Mouse (Mus musculus) MEL (cell line): ENCODE results near the gene Col23a1. TPM values are rescaled to one million over a fixed set of nuclear protein-coding genes. Genes with fewer than 3 reads are reported as not detected.

Source experiments
- DNase-seq: peaks from one replicate; pipeline ENCODE4 v3.0.0; 2011; ENCODE audit warnings: low read depth, low spot score
- H3K27ac ChIP-seq: 2 replicates; pipeline ENCODE4 v1.5.1; 2012; ENCODE audit warnings: low read depth, mild to moderate bottlenecking, control low read depth, low read length, moderate library complexity; ENCODE audit not compliant: control insufficient read depth
- H3K27me3 ChIP-seq, 2 experiments: fragments of 150-350 bp in 1 of 2; sonication (generic) in 1 of 2; 2 replicates each; pipeline ENCODE4 v1.6.1; 2012; ENCODE audit warnings: low read length in 2 of 2, mild to moderate bottlenecking in 2 of 2, improper control_type of control experiment in 1 of 2, moderate library complexity in 1 of 2; ENCODE audit not compliant: insufficient read depth in 2 of 2, control insufficient read depth in 1 of 2
- H3K36me3 ChIP-seq, 2 experiments: 2 replicates each; pipeline ENCODE4 v1.6.1; 2012 to 2014; ENCODE audit warnings: low read length in 2 of 2, improper control_type of control experiment in 1 of 2, inconsistent platforms in 1 of 2, mild to moderate bottlenecking in 1 of 2; ENCODE audit not compliant: insufficient read depth in 2 of 2, control insufficient read depth in 1 of 2
- H3K4me1 ChIP-seq, 2 experiments: fragments of 150-350 bp in 1 of 2; sonication (generic) in 1 of 2; 2 replicates each; pipeline ENCODE4 v1.6.1; 2012; ENCODE audit warnings: low read length in 2 of 2, improper control_type of control experiment in 1 of 2, mild to moderate bottlenecking in 1 of 2; ENCODE audit not compliant: insufficient read depth in 2 of 2, control insufficient read depth in 1 of 2
- H3K4me3 ChIP-seq, 2 experiments: fragments of 150-350 bp in 1 of 2; sonication (generic) in 1 of 2; 2 replicates each; pipeline ENCODE4 v1.5.1; 2012; ENCODE audit warnings: low read depth in 2 of 2, low read length in 2 of 2, mild to moderate bottlenecking in 2 of 2, moderate library complexity in 2 of 2, control low read depth in 1 of 2, improper control_type of control experiment in 1 of 2; ENCODE audit not compliant: control insufficient read depth in 1 of 2, insufficient read depth in 1 of 2
- H3K79me2 ChIP-seq: 2 replicates; pipeline ENCODE4 v1.6.1; 2012; ENCODE audit warnings: mild to moderate bottlenecking, low read length, moderate library complexity; ENCODE audit not compliant: control insufficient read depth, poor library complexity, insufficient read depth
- H3K9ac ChIP-seq: 2 replicates; pipeline ENCODE4 v1.6.1; 2012; ENCODE audit warnings: low read depth, mild to moderate bottlenecking, control low read depth, low read length, moderate library complexity; ENCODE audit not compliant: control insufficient read depth, poor library complexity, severe bottlenecking
- H3K9me3 ChIP-seq: fragments of 150-350 bp; sonication (generic); replicated peaks from 2 replicates; pipeline ENCODE4 v1.6.1; 2012; ENCODE audit warnings: mild to moderate bottlenecking, low read length, improper control_type of control experiment, moderate library complexity; ENCODE audit not compliant: insufficient read depth
- BHLHE40 ChIP-seq: IDR thresholded peaks from 2 replicates; pipeline ENCODE4 v1.6.1; 2012; ENCODE audit warnings: low read depth, mild to moderate bottlenecking, inconsistent platforms, low read length, improper control_type of control experiment, borderline replicate concordance
- CHD2 ChIP-seq: IDR thresholded peaks from 2 replicates; pipeline ENCODE4 v1.6.1; 2011; ENCODE audit warnings: low read length, improper control_type of control experiment
- CTCF ChIP-seq, 3 experiments: IDR thresholded peaks in 2 of 3; conservative IDR thresholded peaks in 1 of 3; 2 replicates each; pipeline ENCODE4 v1.5.1; 2011 to 2012; ENCODE audit warnings: low read length in 3 of 3, low read depth in 2 of 3, mild to moderate bottlenecking in 2 of 3, improper control_type of control experiment in 1 of 3, inconsistent platforms in 1 of 3, mixed read lengths in 1 of 3, moderate library complexity in 1 of 3; ENCODE audit not compliant: control insufficient read depth in 1 of 3, insufficient read depth in 1 of 3, poor library complexity in 1 of 3, severe bottlenecking in 1 of 3
- ELF1 ChIP-seq: IDR thresholded peaks from 2 replicates; pipeline ENCODE4 v1.6.1; 2014; ENCODE audit warnings: low read depth, mild to moderate bottlenecking, inconsistent platforms, low read length, improper control_type of control experiment, moderate library complexity
- EP300 ChIP-seq, 2 experiments: IDR thresholded peaks; 2 replicates each; pipeline ENCODE4 v1.6.1; 2011; ENCODE audit warnings: improper control_type of control experiment in 2 of 2, low read length in 2 of 2, low read depth in 1 of 2, mild to moderate bottlenecking in 1 of 2
- ETS1 ChIP-seq: IDR thresholded peaks from 2 replicates; pipeline ENCODE4 v1.6.1; 2012; ENCODE audit warnings: low read depth, mild to moderate bottlenecking, inconsistent platforms, low read length, improper control_type of control experiment, moderate library complexity
- GATA1 ChIP-seq: IDR thresholded peaks from 2 replicates; pipeline ENCODE4 v1.6.1; 2011; ENCODE audit warnings: low read depth, low read length, improper control_type of control experiment
- KAT2A ChIP-seq: conservative IDR thresholded peaks from 2 replicates; pipeline ENCODE4 v1.6.1; 2012; ENCODE audit warnings: low read depth, low read length, improper control_type of control experiment, inconsistent platforms
- MAFK ChIP-seq: IDR thresholded peaks from 2 replicates; pipeline ENCODE4 v1.6.1; 2011; ENCODE audit warnings: low read depth, mild to moderate bottlenecking, low read length, improper control_type of control experiment, borderline replicate concordance
- MAX ChIP-seq: IDR thresholded peaks from 2 replicates; pipeline ENCODE4 v1.6.1; 2011; ENCODE audit warnings: low read length, improper control_type of control experiment
- MYB ChIP-seq: IDR thresholded peaks from 2 replicates; pipeline ENCODE4 v1.6.1; 2011; ENCODE audit warnings: mild to moderate bottlenecking, low read depth, low read length, improper control_type of control experiment
- NELFE ChIP-seq: IDR thresholded peaks from 2 replicates; pipeline ENCODE4 v1.6.1; 2011; ENCODE audit warnings: low read depth, low read length, improper control_type of control experiment
- NRF1 ChIP-seq: IDR thresholded peaks from 2 replicates; pipeline ENCODE4 v1.6.1; 2014; ENCODE audit warnings: low read depth, mild to moderate bottlenecking, inconsistent platforms, low read length, improper control_type of control experiment, moderate library complexity; ENCODE audit not compliant: poor library complexity, insufficient read depth, severe bottlenecking
- POLR2A ChIP-seq, 2 experiments: IDR thresholded peaks; 2 replicates each; pipeline ENCODE4 v1.6.1; 2011 to 2012; ENCODE audit warnings: low read length in 2 of 2, mild to moderate bottlenecking in 2 of 2, control low read depth in 1 of 2, improper control_type of control experiment in 1 of 2, low read depth in 1 of 2, moderate library complexity in 1 of 2; ENCODE audit not compliant: control insufficient read depth in 1 of 2, insufficient read depth in 1 of 2, poor library complexity in 1 of 2
- POLR2AphosphoS2 ChIP-seq: IDR thresholded peaks from 2 replicates; pipeline ENCODE4 v1.6.1; 2011; ENCODE audit warnings: low read length, improper control_type of control experiment
- RAD21 ChIP-seq: IDR thresholded peaks from 2 replicates; pipeline ENCODE4 v1.6.1; 2011; ENCODE audit warnings: mild to moderate bottlenecking, low read depth, low read length, improper control_type of control experiment
- RCOR1 ChIP-seq: IDR thresholded peaks from 2 replicates; pipeline ENCODE4 v1.6.1; 2012; ENCODE audit warnings: low read depth, mild to moderate bottlenecking, inconsistent platforms, low read length, improper control_type of control experiment
- SIN3A ChIP-seq: IDR thresholded peaks from 2 replicates; pipeline ENCODE4 v1.6.1; 2012; ENCODE audit warnings: low read length, improper control_type of control experiment, inconsistent platforms
- TAL1 ChIP-seq: IDR thresholded peaks from 2 replicates; pipeline ENCODE4 v1.6.1; 2012; ENCODE audit warnings: mild to moderate bottlenecking, inconsistent platforms, low read length, moderate library complexity, mixed read lengths
- TBP ChIP-seq: IDR thresholded peaks from 2 replicates; pipeline ENCODE4 v1.8.0; 2011; ENCODE audit warnings: low read depth, low read length, improper control_type of control experiment
- TCF12 ChIP-seq: IDR thresholded peaks from 2 replicates; pipeline ENCODE4 v1.6.1; 2014; ENCODE audit warnings: low read depth, mild to moderate bottlenecking, inconsistent platforms, low read length, improper control_type of control experiment, moderate library complexity
- UBTF ChIP-seq: IDR thresholded peaks from 2 replicates; pipeline ENCODE4 v1.6.1; 2012; ENCODE audit warnings: low read depth, mild to moderate bottlenecking, inconsistent platforms, low read length, improper control_type of control experiment, moderate library complexity, borderline replicate concordance; ENCODE audit not compliant: insufficient read depth
- USF1 ChIP-seq: IDR thresholded peaks from 2 replicates; pipeline ENCODE4 v1.6.1; 2014; ENCODE audit warnings: low read depth, mild to moderate bottlenecking, inconsistent platforms, low read length, improper control_type of control experiment, moderate library complexity
- USF2 ChIP-seq, 2 experiments: IDR thresholded peaks; 2 replicates each; pipeline ENCODE4 v1.6.1; 2011 to 2012; ENCODE audit warnings: improper control_type of control experiment in 2 of 2, low read length in 2 of 2, borderline replicate concordance in 1 of 2, inconsistent platforms in 1 of 2, low read depth in 1 of 2, mild to moderate bottlenecking in 1 of 2; ENCODE audit not compliant: insufficient read depth in 1 of 2
- ZC3H11A ChIP-seq: IDR thresholded peaks from 2 replicates; pipeline ENCODE4 v1.6.1; 2012; ENCODE audit warnings: low read depth, mild to moderate bottlenecking, inconsistent platforms, low read length, improper control_type of control experiment
- ZKSCAN1 ChIP-seq: IDR thresholded peaks from 2 replicates; pipeline ENCODE4 v1.6.1; 2012; ENCODE audit warnings: low read depth, mild to moderate bottlenecking, inconsistent platforms, low read length, improper control_type of control experiment, moderate library complexity
- ZMIZ1 ChIP-seq: IDR thresholded peaks from 2 replicates; pipeline ENCODE4 v1.6.1; 2012; ENCODE audit warnings: low read depth, mild to moderate bottlenecking, inconsistent platforms, low read length, improper control_type of control experiment, moderate library complexity
- ZNF384 ChIP-seq: IDR thresholded peaks from 2 replicates; pipeline ENCODE4 v1.6.1; 2012; ENCODE audit warnings: low read depth, mild to moderate bottlenecking, inconsistent platforms, low read length, improper control_type of control experiment
- polyA plus RNA-seq, 2 experiments: library from polyadenylated mRNA; stranded (reverse) in 1 of 2; unstranded in 1 of 2; fragments of >175 nt in 1 of 2; fragments of >200 nt in 1 of 2; gene quantifications; 2 replicates each; pipeline versions ENCODE4 v1.2.1 to v1.2.4; 2012; ENCODE audit warnings: low replicate concordance in 2 of 2, low read depth in 1 of 2; ENCODE audit not compliant: insufficient read length in 2 of 2, insufficient read depth in 1 of 2, missing spikeins in 1 of 2
- total RNA-seq: library from RNA; depleted of rRNA; stranded (reverse); fragments of 300-350 nt; gene quantifications from 2 replicates; pipeline ENCODE4 v1.2.3, GENCODE M21; 2012

Col23a1 gene
- total and polyA plus RNA-seq, 3 experiments = under 0.01 to 0.03 TPM; not detected in 1

GRCm38 (mm10) chr11:51602253-51602652 is 312.5 kb downstream of the Col23a1 start:
- Histone ChIP-seq H3K9ac (no peak overlapping the region), H3K4me1 (peaks cover 0 to 19% of the 10 kb centered on the region in 2 experiments; a peak in 3 of 4 replicates), H3K4me3 (no peak overlapping the region)
- no peak for DNase-seq
- TF ChIP-seq ZC3H11A = no peak
- no peak for TF ChIP-seq BHLHE40
- TF ChIP-seq RAD21 = no peak
- TF ChIP-seq POLR2A (IDR thresholded peaks at IDR 0.05; ENCODE audit: control insufficient read depth in 1 of 2, insufficient read depth in 1 of 2, low read depth in 1 of 2, low read length in 2 of 2, poor library complexity in 1 of 2) = peak in 1 of 2 experiments; percentile 42; a peak in 2 of 4 replicates
- peak; percentile 67; the same call in 1 of the 2 replicates for TF ChIP-seq POLR2AphosphoS2
- TF ChIP-seq, all 39 proteins: peak for 2
- Histone ChIP-seq H3K27ac (no peak overlapping the region), H3K9me3 (no peaks in the 10 kb centered on the region), H3K79me2 (peaks cover 48% of the 10 kb centered on the region), H3K27me3 (no peaks in the 10 kb centered on the region), H3K36me3 (peaks cover 40 to 53% of the 10 kb centered on the region in 2 experiments)

GRCm38 (mm10) chr11:51605602-51606446 is 316.1 kb downstream of the Col23a1 start:
- Histone ChIP-seq H3K79me2 (peaks cover 49% of the 10 kb centered on the region), H3K9me3 (no peaks in the 10 kb centered on the region), H3K9ac (peak overlapping the region; percentile 94), H3K36me3 (peaks cover 29 to 60% of the 10 kb centered on the region in 2 experiments), H3K27me3 (no peaks in the 10 kb centered on the region), H3K4me1 (peaks cover 5 to 30% of the 10 kb centered on the region in 2 experiments), H3K27ac (peak overlapping the region; percentile 87), H3K4me3 (peak overlapping the region; percentile 77 to 88)
- peak; percentile 89 for DNase-seq
- TF ChIP-seq NELFE = no peak; the same call in 1 of the 2 replicates
- TF ChIP-seq KAT2A = peak; percentile 14; the same call in 1 of the 2 replicates
- TF ChIP-seq USF1 = no peak
- TF ChIP-seq ELF1 = peak; percentile 61
- peak; percentile 42; the same call in 1 of the 2 replicates for TF ChIP-seq TCF12
- no peak for TF ChIP-seq RAD21
- peak; percentile 73 for TF ChIP-seq SIN3A
- 0 out of 2 replicates have a peak, but pooled peaks have one; percentile 51 for TF ChIP-seq UBTF
- peak; percentile 18; the same call in 1 of the 2 replicates for TF ChIP-seq ZMIZ1
- no peak for TF ChIP-seq ZKSCAN1
- TF ChIP-seq MYB = no peak
- TF ChIP-seq EP300 (IDR thresholded peaks at IDR 0.05; ENCODE audit: low read depth in 1 of 2, low read length in 2 of 2) = no peak; a peak in 1 of 4 replicates
- TF ChIP-seq ZNF384 = no peak
- no peak for TF ChIP-seq GATA1
- TF ChIP-seq CHD2 = no peak
- TF ChIP-seq CTCF (IDR thresholded peaks at IDR 0.05 in 2 of 3, conservative IDR thresholded peaks at IDR 0.05 in 1 of 3; ENCODE audit: control insufficient read depth in 1 of 3, insufficient read depth in 1 of 3, low read depth in 2 of 3, low read length in 3 of 3, poor library complexity in 1 of 3, severe bottlenecking in 1 of 3) = no peak
- TF ChIP-seq TAL1 = no peak
- TF ChIP-seq MAFK = no peak
- no peak for TF ChIP-seq USF2 (IDR thresholded peaks at IDR 0.05; ENCODE audit: borderline replicate concordance in 1 of 2, insufficient read depth in 1 of 2, low read depth in 1 of 2, low read length in 2 of 2)
- TF ChIP-seq ETS1 = no peak; the same call in 1 of the 2 replicates
- no peak for TF ChIP-seq RCOR1
- peak in 1 of 2 experiments; percentile 21; a peak in 1 of 4 replicates for TF ChIP-seq POLR2A (IDR thresholded peaks at IDR 0.05; ENCODE audit: control insufficient read depth in 1 of 2, insufficient read depth in 1 of 2, low read depth in 1 of 2, low read length in 2 of 2, poor library complexity in 1 of 2)
- 0 out of 2 replicates have a peak, but pooled peaks have one; percentile 56 for TF ChIP-seq POLR2AphosphoS2
- TF ChIP-seq MAX = no peak
- TF ChIP-seq NRF1 = peak; percentile 69
- TF ChIP-seq TBP = peak; percentile 11; the same call in 1 of the 2 replicates
